Mouse (Mus musculus) A20 (cell line): ENCODE results near the gene Ambra1.
A peak's percentile ranks its signal among the peaks of the same experiment; 100 is the strongest.

Source experiments
- DNase-seq: peaks from one replicate; pipeline ENCODE4 v3.0.0-alpha.2; 2011; ENCODE audit warnings: low read depth, low spot score

Gene Ambra1

GRCm38 (mm10) chr2:91735221-91735620 is 5.3 kb downstream of the Ambra1 start:
- DNase-seq, result no peak

- no peak for DNase-seq
Observed at GRCm38 (mm10) chr2:91739586-91739985, 9.7 kb downstream of the Ambra1 start.

GRCm38 (mm10) chr2:91744686-91745085 is 14.8 kb downstream of the Ambra1 start:
- DNase-seq, result no peak

GRCm38 (mm10) chr2:91749811-91750261 is 19.9 kb downstream of the Ambra1 start:
- no peak for DNase-seq

- no peak for DNase-seq
Observed at GRCm38 (mm10) chr2:91771921-91772705, 42.2 kb downstream of the Ambra1 start.

- no peak for DNase-seq
Observed at GRCm38 (mm10) chr2:91773309-91773708, 43.4 kb downstream of the Ambra1 start.

GRCm38 (mm10) chr2:91779166-91779565 is 49.2 kb downstream of the Ambra1 start:
- peak; percentile 57 for DNase-seq

GRCm38 (mm10) chr2:91791621-91792020 is 61.7 kb downstream of the Ambra1 start:
- DNase-seq, result no peak

- DNase-seq, result no peak
Observed at GRCm38 (mm10) chr2:91792346-91792745, 62.4 kb downstream of the Ambra1 start.

GRCm38 (mm10) chr2:91794466-91794865 is 64.5 kb downstream of the Ambra1 start:
- DNase-seq, result no peak

GRCm38 (mm10) chr2:91795091-91795490 is 65.2 kb downstream of the Ambra1 start:
- DNase-seq, result no peak

GRCm38 (mm10) chr2:91811433-91811832 is 81.5 kb downstream of the Ambra1 start:
- DNase-seq, result no peak

GRCm38 (mm10) chr2:91816741-91817140 is 86.8 kb downstream of the Ambra1 start:
- no peak for DNase-seq

- DNase-seq, result no peak
Observed at GRCm38 (mm10) chr2:91832227-91832626, 102.3 kb downstream of the Ambra1 start.

GRCm38 (mm10) chr2:91834272-91834671 is 104.3 kb downstream of the Ambra1 start:
- DNase-seq, result no peak

- DNase-seq, result no peak
Observed at GRCm38 (mm10) chr2:91835031-91835430, 105.1 kb downstream of the Ambra1 start.

- DNase-seq, result no peak
Observed at GRCm38 (mm10) chr2:91835631-91836030, 105.7 kb downstream of the Ambra1 start.

- no peak for DNase-seq
Observed at GRCm38 (mm10) chr2:91844085-91844484, 114.2 kb downstream of the Ambra1 start.

GRCm38 (mm10) chr2:91852446-91853191 is 122.7 kb downstream of the Ambra1 start:
- no peak for DNase-seq

- no peak for DNase-seq
Observed at GRCm38 (mm10) chr2:91854575-91854974, 124.6 kb downstream of the Ambra1 start.

GRCm38 (mm10) chr2:91856958-91857357 is 127.0 kb downstream of the Ambra1 start:
- DNase-seq, result no peak

- no peak for DNase-seq
Observed at GRCm38 (mm10) chr2:91859423-91859822, 129.5 kb downstream of the Ambra1 start.

GRCm38 (mm10) chr2:91870754-91871153 is 140.8 kb downstream of the Ambra1 start:
- no peak for DNase-seq
